Mouse (Mus musculus): Measurements from ENCODE around the gene Mrpl28. TPM values are rescaled to one million over a fixed set of nuclear protein-coding genes. Genes with fewer than 3 reads are reported as not detected.
A peak's percentile ranks its signal among the peaks of the same experiment; 100 is the strongest.
"Not testable (repeated sequence)": the region's sequence is repeated elsewhere in the genome, so short reads cannot be mapped to it uniquely, and the experiment has no call there.

Gene Mrpl28
- 193 and 199 TPM in 2 replicates for polyA plus RNA-seq (2015; fragmentation: Nextera tagmentation; extraction: Ambion mirVana)

DNA sequence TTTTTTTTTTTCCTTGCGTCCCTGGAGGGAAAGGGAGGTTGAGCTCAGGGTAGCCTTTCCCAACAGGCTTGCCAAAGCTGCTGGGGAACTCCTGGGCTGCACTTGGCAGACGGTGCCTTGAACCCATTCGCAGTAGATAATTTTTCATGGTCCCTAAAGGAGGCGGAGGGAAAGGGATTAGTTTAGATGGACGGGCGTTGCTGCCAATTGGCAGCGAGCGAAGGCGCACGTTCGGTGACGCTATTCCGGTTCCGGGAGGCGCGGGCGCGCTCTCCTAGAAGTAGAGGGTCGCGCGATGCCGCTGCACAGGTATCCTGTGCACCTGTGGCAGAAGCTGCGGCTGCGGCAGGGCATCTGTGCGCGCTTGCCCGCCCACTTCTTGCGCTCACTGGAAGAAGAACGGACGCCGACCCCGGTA lies at the start of gene Mrpl28:
Gene Mrpl28, plus strand, starts transcription at position 234 of the 418 bp plus-strand sequence.
- peaks cover 34% of the 10 kb centered on the region for H3K36me3 ChIP-seq
- H3K9ac ChIP-seq = peak within 1 kb of the TSS; percentile 88
- ATAC-seq (ENCODE audit: low FRiP score, low read depth) = peak; percentile 89
- H3K27ac ChIP-seq = no peak within 1 kb of the TSS
- WGBS = under 1% methylated on average over 32 of the region's 32 CpGs
- H3K9me3 ChIP-seq = no peaks in the 10 kb centered on the region
- H3K4me3 ChIP-seq = peak within 1 kb of the TSS; percentile 80
- peak within 1 kb of the TSS; percentile 90 for H3K4me2 ChIP-seq (replicated peaks)
- peaks cover 17% of the 10 kb centered on the region for H3K27me3 ChIP-seq
- peaks cover 18% of the 10 kb centered on the region for H3K4me1 ChIP-seq

DNA sequence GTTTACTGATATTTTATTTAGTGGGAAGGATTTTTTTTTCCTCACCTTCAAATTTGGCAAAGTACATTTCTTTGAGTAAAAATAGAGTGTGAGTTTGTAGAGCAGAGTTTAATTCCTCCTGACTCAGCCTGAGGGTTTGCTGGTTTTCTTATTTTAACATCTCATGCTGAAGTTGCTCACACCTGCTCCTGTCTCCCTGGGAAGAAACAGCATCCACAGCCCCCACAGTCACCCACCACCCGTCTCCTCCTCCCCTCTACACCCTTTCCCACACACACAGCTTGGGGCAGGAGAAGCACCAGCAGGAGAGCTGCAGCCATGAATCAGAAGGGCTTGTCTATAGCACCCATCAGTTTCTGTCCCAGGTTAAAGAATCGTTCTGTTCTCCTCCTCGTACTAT lies 48.1 kb upstream of the Mrpl28 start:
- H3K4me1 ChIP-seq = no peaks in the 10 kb centered on the region
- H3K27ac ChIP-seq = no peak overlapping the region
- WGBS = 64% methylated on average over 3 of the region's 3 CpGs
- H3K4me2 ChIP-seq (replicated peaks) = no peak overlapping the region
- H3K27me3 ChIP-seq = peaks cover 14% of the 10 kb centered on the region
- no peak for ATAC-seq (ENCODE audit: low FRiP score, low read depth)
- H3K4me3 ChIP-seq = no peak overlapping the region
- H3K9ac ChIP-seq = no peak overlapping the region
- no peaks in the 10 kb centered on the region for H3K36me3 ChIP-seq
- H3K9me3 ChIP-seq = no peaks in the 10 kb centered on the region

DNA sequence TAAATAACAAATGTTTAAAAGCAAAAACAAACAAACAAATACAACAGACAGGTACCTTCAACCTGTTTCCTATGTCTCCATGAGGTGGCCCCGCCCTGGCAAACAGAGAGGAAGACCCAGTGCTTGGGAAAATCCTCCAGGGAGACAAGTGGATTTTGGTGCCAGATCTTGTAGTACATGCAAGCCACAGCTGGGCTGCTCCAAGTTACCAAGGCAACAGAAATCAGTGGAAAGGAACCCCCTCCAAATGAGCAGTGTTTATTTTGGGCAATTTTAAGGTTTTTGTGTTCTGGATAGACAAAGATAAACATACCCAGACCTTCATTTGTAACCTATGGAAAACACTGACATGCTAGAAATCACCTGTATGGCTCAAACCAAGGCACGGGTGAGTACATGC lies 44.4 kb upstream of the Mrpl28 start:
- H3K36me3 ChIP-seq = peaks cover 20% of the 10 kb centered on the region
- 79% methylated on average over 2 of the region's 2 CpGs for WGBS
- no peaks in the 10 kb centered on the region for H3K4me1 ChIP-seq
- H3K4me2 ChIP-seq (replicated peaks) = no peak overlapping the region
- H3K27ac ChIP-seq = no peak overlapping the region
- ATAC-seq (ENCODE audit: low FRiP score, low read depth) = no peak
- no peaks in the 10 kb centered on the region for H3K9me3 ChIP-seq
- H3K9ac ChIP-seq = no peak overlapping the region
- no peak overlapping the region for H3K4me3 ChIP-seq
- no peaks in the 10 kb centered on the region for H3K27me3 ChIP-seq

DNA sequence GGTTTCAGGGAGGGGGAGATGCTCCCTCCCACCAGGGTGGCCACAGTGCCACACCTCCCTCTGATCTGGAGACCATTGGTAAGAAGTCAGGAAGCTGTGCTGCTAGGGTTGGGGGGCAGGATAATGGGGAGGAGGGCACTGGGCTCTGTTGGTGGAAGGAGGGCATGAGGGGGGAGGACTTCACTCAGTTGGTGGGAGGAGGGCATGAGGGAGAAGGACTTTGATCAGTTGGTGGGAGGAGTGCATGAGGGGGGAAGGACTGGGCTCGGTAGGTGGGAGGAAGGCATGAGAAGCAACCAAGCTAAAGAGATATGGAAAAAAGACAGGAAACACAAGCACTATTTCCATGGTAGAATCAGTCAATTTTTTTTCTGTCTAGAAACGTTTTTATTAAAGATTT lies 42.4 kb upstream of the Mrpl28 start:
- 44% methylated on average over 2 of the region's 2 CpGs for WGBS
- ATAC-seq (ENCODE audit: low FRiP score, low read depth) = no peak
- peaks cover 23% of the 10 kb centered on the region for H3K36me3 ChIP-seq

DNA sequence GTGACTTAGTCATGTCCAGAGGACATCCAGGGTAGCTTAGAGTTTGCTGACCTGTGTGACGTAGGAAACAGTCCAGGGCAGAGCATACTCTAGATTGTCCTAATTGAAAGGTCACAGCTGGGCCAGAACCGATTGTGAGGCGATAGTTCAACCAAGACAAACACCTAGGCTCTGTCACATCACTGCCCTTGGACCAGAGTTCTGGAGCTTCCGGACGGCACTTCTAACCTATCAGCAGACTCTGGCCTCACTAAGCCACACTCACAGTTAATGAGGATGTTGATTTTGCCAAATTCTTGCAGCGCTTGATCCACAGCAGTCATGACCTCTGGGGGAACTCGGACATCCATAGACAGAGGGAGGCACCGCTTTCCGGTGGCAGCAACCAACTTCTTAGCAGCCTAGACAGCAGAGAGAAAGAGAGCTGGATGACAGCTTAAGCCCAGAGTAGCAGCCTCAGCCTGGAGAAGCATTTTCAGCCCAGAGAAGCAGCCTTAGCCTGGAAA lies 36.2 kb upstream of the Mrpl28 start:
- no peak overlapping the region for H3K4me2 ChIP-seq (replicated peaks)
- H3K9me3 ChIP-seq = no peaks in the 10 kb centered on the region
- H3K4me1 ChIP-seq = 0 out of 2 replicates have a peak, but pooled peaks cover 7% of the 10 kb centered on the region
- WGBS = 92% methylated on average over 9 of the region's 9 CpGs
- H3K9ac ChIP-seq = no peak overlapping the region
- no peak overlapping the region for H3K27ac ChIP-seq
- ATAC-seq (ENCODE audit: low FRiP score, low read depth) = no peak
- no peak overlapping the region for H3K4me3 ChIP-seq
- H3K36me3 ChIP-seq = peaks cover 26% of the 10 kb centered on the region
- H3K27me3 ChIP-seq = no peaks in the 10 kb centered on the region

More for the DNA sequence above, 42.4 kb upstream of the Mrpl28 start:
- H3K27ac ChIP-seq = no peak overlapping the region
- H3K4me1 ChIP-seq = no peaks in the 10 kb centered on the region
- H3K4me2 ChIP-seq (replicated peaks) = no peak overlapping the region
- no peaks in the 10 kb centered on the region for H3K9me3 ChIP-seq
- H3K27me3 ChIP-seq = no peaks in the 10 kb centered on the region
- H3K4me3 ChIP-seq = no peak overlapping the region
- no peak overlapping the region for H3K9ac ChIP-seq

DNA sequence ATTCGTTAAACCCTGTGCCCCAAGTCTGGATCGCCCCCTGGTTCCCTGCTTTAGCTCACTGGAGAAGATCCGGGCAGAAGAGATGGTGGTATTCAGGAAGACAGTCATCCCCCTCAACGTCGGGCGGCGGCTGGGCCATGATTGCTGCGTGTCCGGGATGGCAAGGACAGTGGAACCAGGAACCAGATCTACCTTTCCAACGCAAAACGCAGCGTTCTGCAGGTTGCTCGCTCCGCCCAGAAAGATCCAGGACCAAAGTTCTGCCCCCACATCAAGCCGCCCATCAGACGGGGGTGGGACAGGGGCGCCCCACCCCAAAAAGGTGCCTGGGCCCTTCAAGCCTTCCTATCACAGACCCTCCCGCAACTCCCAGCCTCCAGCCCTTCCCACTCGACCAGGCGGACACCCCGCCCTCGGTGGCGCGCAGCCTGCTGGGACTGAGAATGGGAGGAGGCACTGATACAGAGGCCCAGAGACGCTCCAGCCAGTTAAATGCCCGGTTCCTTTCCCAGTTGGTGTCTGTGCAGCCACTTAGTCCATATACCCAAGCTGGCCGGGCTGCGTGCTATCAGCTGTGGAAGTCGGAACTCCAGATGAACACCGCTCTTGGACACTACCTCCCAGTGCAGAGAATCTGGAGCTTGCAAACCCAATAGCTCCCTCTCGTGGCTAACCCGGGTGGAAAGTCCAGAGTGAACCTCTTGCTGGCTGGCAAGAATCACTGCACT lies 33.2 kb upstream of the Mrpl28 start, which contains the start of gene Decr2:
Gene Decr2, minus strand, starts transcription at position 433 of the 728 bp plus-strand sequence.
- peaks cover 14% of the 10 kb centered on the region for H3K4me1 ChIP-seq
- H3K4me3 ChIP-seq = peak within 1 kb of the TSS; percentile 55
- peak within 1 kb of the TSS; percentile 76 for H3K27ac ChIP-seq
- no peaks in the 10 kb centered on the region for H3K27me3 ChIP-seq
- ATAC-seq (ENCODE audit: low FRiP score, low read depth) = peak; percentile 91
- peak within 1 kb of the TSS; percentile 78 for H3K4me2 ChIP-seq (replicated peaks)
- WGBS = 1% methylated on average over 32 of the region's 32 CpGs
- H3K9ac ChIP-seq = peak within 1 kb of the TSS; percentile 76
- peaks cover 29% of the 10 kb centered on the region for H3K36me3 ChIP-seq
- H3K9me3 ChIP-seq = no peaks in the 10 kb centered on the region

DNA sequence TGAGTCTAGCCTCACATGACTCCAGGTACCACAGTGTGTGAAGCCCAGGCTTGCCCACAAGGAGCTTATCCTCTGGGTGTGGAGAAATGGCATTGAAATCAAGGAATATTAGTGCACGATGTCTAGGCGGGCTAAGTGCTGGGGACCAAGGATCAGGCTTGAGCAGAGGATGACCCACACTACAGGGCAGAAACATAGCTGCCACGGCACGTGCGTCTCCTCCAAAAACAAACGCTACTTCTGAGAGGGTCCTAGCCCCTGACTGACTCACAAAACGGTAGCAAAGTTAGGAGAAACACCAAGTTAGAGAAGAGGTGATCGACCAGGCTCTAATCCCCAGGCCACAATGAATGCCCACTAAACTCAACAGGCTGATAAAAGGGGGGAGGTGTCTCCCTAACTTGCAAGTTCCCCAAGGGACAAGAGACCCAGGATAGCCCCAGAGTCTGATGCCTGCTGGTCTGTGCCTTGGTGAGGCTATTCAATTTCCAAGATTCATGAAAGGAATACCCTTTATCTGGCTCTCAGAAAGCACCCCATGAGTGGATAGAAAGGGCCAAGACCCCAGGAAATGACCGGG lies 28.7 kb upstream of the Mrpl28 start:
- H3K36me3 ChIP-seq = peaks cover 23% of the 10 kb centered on the region
- peaks cover 9% of the 10 kb centered on the region for H3K4me1 ChIP-seq
- no peaks in the 10 kb centered on the region for H3K27me3 ChIP-seq
- peak overlapping the region; percentile 76 for H3K4me2 ChIP-seq (replicated peaks)
- no peaks in the 10 kb centered on the region for H3K9me3 ChIP-seq
- H3K9ac ChIP-seq = peak overlapping the region; percentile 89
- peak; percentile 3; the same call in 1 of the 2 replicates for ATAC-seq (ENCODE audit: low FRiP score, low read depth)
- peak overlapping the region; percentile 65; the same call in 1 of the 2 replicates for H3K27ac ChIP-seq
- WGBS = 24% methylated on average over 9 of the region's 9 CpGs
- H3K4me3 ChIP-seq = peak overlapping the region; percentile 72

DNA sequence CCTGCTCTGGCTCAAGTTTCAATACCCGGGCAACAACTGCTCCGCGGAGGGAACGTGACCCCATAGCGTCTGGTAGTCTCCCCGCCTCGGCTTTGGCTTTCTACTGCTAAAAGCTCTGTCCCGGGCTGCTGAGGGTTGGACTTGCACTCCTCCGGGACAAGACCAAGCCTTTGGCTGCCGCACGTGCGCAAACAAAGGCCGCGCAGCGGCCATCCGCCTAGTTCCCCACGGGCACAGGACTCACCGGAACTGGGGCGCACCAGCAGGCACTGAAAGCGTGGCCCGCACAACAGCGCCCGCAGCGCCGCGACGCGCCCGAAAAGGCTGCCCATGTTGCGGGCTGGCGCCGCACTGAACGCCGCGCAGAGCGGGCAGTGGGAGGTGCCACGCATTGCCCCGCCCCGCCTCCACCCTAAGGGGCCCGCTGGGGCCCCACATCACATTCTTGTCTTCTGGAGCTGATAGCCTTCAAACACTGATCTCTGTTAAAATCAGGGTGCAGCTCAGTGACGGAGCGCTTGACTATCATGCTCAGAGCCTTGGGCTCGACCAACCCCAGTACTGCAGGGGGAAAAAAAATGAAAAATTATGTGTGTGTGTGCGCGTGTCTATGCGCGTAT lies 28.1 kb upstream of the Mrpl28 start, which contains the start of gene Nme4:
Gene Nme4, minus strand, starts transcription at position 482 of the 620 bp plus-strand sequence.
- Histone ChIP-seq H3K9ac (peak within 1 kb of the TSS; percentile 89), H3K4me3 (peak within 1 kb of the TSS; percentile 72), H3K4me2 (replicated peaks) (peak within 1 kb of the TSS; percentile 76), H3K9me3 (no peaks in the 10 kb centered on the region), H3K4me1 (peaks cover 7% of the 10 kb centered on the region), H3K36me3 (peaks cover 23% of the 10 kb centered on the region), H3K27me3 (no peaks in the 10 kb centered on the region), H3K27ac (peak within 1 kb of the TSS; percentile 65; the same call in 1 of the 2 replicates)
- ATAC-seq (ENCODE audit: low FRiP score, low read depth) = peak; percentile 68
- 2% methylated on average over 47 of the region's 47 CpGs for WGBS

DNA sequence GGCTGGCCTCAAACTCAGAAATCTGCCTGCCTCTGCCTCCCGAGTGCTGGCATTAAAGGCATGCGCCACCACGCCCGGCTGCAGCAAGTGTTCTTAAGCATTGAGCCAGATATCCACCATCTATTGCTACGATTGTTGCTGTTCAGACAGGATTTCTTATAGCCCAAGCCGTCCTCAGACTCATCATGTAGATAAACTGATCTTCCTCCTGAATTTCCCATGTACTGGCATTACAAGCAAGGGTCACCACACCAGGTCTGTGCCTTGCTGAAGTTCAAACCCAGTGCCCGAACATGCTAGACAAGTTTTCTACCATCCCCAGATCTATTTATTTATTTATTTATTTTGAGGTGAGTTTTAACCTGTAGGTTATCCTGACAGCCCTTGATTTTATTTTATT lies 24.8 kb upstream of the Mrpl28 start:
- WGBS = 89% methylated on average over 7 of the region's 7 CpGs
- H3K9me3 ChIP-seq = no peaks in the 10 kb centered on the region
- H3K4me3 ChIP-seq = no peak overlapping the region
- H3K36me3 ChIP-seq = peaks cover 5% of the 10 kb centered on the region; the same call in 1 of the 2 replicates
- H3K4me2 ChIP-seq (replicated peaks) = no peak overlapping the region
- peaks cover 7% of the 10 kb centered on the region for H3K4me1 ChIP-seq
- no peak overlapping the region for H3K9ac ChIP-seq
- H3K27ac ChIP-seq = no peak overlapping the region
- H3K27me3 ChIP-seq = no peaks in the 10 kb centered on the region
- ATAC-seq (ENCODE audit: low FRiP score, low read depth) = no peak

DNA sequence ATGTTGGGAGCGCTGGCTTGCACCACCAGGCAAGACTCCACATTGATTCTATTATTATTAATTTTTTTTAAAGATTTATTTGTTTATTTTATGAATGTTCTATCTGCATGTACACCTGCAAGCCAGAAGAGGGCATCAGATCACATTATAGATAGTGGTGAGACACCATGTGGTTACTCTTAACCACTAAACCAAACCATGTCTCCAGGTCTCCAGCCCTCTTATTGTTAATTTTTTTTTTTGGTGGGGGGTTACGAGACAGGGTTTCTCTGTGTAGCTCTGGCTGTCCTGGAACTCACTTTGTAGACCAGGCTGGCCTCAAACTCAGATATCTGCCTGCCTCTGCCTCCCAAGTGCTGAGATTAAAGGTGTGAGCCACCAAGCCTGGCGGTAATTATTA lies 24.0 kb upstream of the Mrpl28 start:
- not testable (repeated sequence) for H3K4me2 ChIP-seq (replicated peaks); H3K9ac ChIP-seq; ATAC-seq (ENCODE audit: low FRiP score, low read depth); H3K4me1 ChIP-seq; H3K9me3 ChIP-seq; H3K27me3 ChIP-seq; H3K27ac ChIP-seq; H3K4me3 ChIP-seq; H3K36me3 ChIP-seq
- 57% methylated on average over 3 of the region's 3 CpGs for WGBS

DNA sequence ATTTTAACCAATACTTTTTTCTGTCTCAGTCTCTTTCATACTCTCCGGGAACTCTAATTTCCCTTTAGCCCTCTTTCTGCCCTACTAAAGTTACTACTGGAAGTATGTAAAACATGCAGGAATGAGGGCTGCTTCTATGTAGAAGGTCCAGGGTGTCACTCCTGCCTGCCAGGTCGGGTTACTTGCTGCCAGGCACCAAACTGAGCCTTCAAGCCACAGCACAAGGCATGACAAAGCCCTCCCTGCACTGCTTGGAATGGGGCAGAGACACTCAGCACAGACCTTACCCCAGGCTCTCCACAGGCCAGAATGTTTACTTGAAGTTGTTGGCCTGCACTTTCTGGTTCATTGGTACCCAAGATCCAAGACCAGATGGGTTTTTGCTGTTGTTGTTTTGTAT lies 23.1 kb upstream of the Mrpl28 start:
- no peaks in the 10 kb centered on the region for H3K36me3 ChIP-seq
- H3K27me3 ChIP-seq = no peaks in the 10 kb centered on the region
- no peak for ATAC-seq (ENCODE audit: low FRiP score, low read depth)
- H3K4me3 ChIP-seq = no peak overlapping the region
- no peak overlapping the region for H3K9ac ChIP-seq
- H3K27ac ChIP-seq = no peak overlapping the region
- no peak overlapping the region for H3K4me2 ChIP-seq (replicated peaks)
- no peaks in the 10 kb centered on the region for H3K4me1 ChIP-seq
- H3K9me3 ChIP-seq = no peaks in the 10 kb centered on the region
- 38% methylated on average over 2 of the region's 2 CpGs for WGBS

DNA sequence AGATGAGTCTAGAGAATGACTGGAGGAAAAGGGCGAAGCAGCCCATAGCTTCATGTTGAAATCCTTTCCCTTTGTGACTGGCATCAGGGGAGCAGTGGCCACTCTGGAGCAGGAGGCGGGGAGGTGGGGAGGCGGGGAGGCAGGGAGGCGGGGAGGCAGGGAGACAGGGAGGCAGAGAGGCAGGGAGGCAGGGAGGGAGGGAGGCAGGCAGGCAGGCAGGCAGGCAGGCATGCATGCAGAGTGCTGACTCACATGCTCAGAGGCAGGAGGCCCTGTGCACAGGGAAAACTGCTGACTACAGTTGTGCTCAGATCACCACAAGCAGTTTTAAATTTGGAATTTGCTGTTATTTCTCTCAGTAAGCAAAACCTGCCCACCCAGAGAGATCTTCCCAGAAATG lies 21.8 kb upstream of the Mrpl28 start:
- Histone ChIP-seq H3K4me2 (replicated peaks) (no peak overlapping the region), H3K27ac (no peak overlapping the region), H3K4me1 (no peaks in the 10 kb centered on the region), H3K27me3 (no peaks in the 10 kb centered on the region), H3K36me3 (no peaks in the 10 kb centered on the region), H3K4me3 (no peak overlapping the region), H3K9ac (no peak overlapping the region), H3K9me3 (no peaks in the 10 kb centered on the region)
- 43% methylated on average over 4 of the region's 4 CpGs for WGBS
- no peak for ATAC-seq (ENCODE audit: low FRiP score, low read depth)

All from limb, embryonic 13.5 days (tissue).